Mouse (Mus musculus) intestine, embryonic 14.5 days (tissue): ENCODE results near the gene Slc6a11. TPM values are rescaled to one million over a fixed set of nuclear protein-coding genes. Genes with fewer than 3 reads are reported as not detected.

ENCODE experiments used
- ATAC-seq: fragments of 200-750 bp; cut with Nextera tagmentation; replicated peaks from 2 replicates; pipeline ENCODE4 v1.8.0; 2017; ENCODE audit warnings: low read depth, moderate number of reproducible peaks, moderate TSS enrichment, moderate library complexity; ENCODE audit not compliant: low FRiP score, low TSS enrichment
- DNase-seq: peaks from one replicate; pipeline ENCODE4 v3.0.0-alpha.2; 2018; ENCODE audit warnings: low spot score
- H3K27ac ChIP-seq: fragments of 300-500 bp; sonication (generic); 2 replicates; pipeline ENCODE4 v1.5.1; 2014; ENCODE audit warnings: low read depth, mild to moderate bottlenecking, control low read depth
- H3K27me3 ChIP-seq: fragments of 300-500 bp; sonication (generic); replicated peaks from 2 replicates; pipeline ENCODE4 v1.6.1; 2014; ENCODE audit warnings: low read length, control low read depth; ENCODE audit not compliant: control insufficient read depth, insufficient read depth
- H3K36me3 ChIP-seq: fragments of 300-500 bp; sonication (generic); 2 replicates; pipeline ENCODE4 v1.6.1; 2014; ENCODE audit warnings: low read length, control low read depth; ENCODE audit not compliant: control insufficient read depth, insufficient read depth
- H3K4me1 ChIP-seq: fragments of 300-500 bp; sonication (generic); replicated peaks from 2 replicates; pipeline ENCODE4 v1.6.1; 2014; ENCODE audit warnings: low read length, control low read depth, mixed read lengths; ENCODE audit not compliant: control insufficient read depth, insufficient read depth
- H3K4me2 ChIP-seq: fragments of 300-500 bp; sonication (generic); 2 replicates; pipeline ENCODE4 v1.6.1; 2014; ENCODE audit warnings: low read length
- H3K4me3 ChIP-seq: fragments of 300-500 bp; sonication (generic); 2 replicates; pipeline ENCODE4 v1.5.1; 2014; ENCODE audit warnings: low read depth, low read length, control low read depth, mixed read lengths
- H3K9ac ChIP-seq: fragments of 300-500 bp; sonication (generic); 2 replicates; pipeline ENCODE4 v1.6.1; 2014; ENCODE audit warnings: mild to moderate bottlenecking, low read length
- H3K9me3 ChIP-seq: fragments of 300-500 bp; sonication (generic); 2 replicates; pipeline ENCODE4 v1.6.1; 2016; ENCODE audit warnings: low read length, control low read depth; ENCODE audit not compliant: control insufficient read depth
- WGBS: fragments of 180-500 bp; shearing (Covaris S2); extraction: QIAGEN DNeasy Blood & Tissue Kit; methylation state at CpG from one replicate; pipeline ENCODE4 v1.1.7; 2014; 5-methylcytosine and 5-hydroxymethylcytosine counted together
- polyA plus RNA-seq: library from polyadenylated mRNA; unstranded; fragments of >200 nt; fragmentation: Nextera tagmentation; extraction: Ambion mirVana; gene quantifications from 2 replicates; pipeline ENCODE4 v1.2.1, GENCODE M21; 2014

The Slc6a11 gene
- polyA plus RNA-seq, 1 experiment from 2014 or later = 0.08 TPM

- Histone ChIP-seq H3K36me3 (no peaks in the 10 kb centered on the region), H3K4me1 (no peaks in the 10 kb centered on the region), H3K9me3 (no peaks in the 10 kb centered on the region), H3K4me3 (no peak overlapping the region), H3K4me2 (no peak overlapping the region), H3K9ac (no peak overlapping the region), H3K27ac (no peak overlapping the region), H3K27me3 (peaks cover 39% of the 10 kb centered on the region)
- ATAC-seq (no peak), DNase-seq (no peak)
- WGBS = 76% methylated on average over 3 of the region's 3 CpGs
Observed at GRCm38 (mm10) chr6:114132472-114132871, 1.4 kb downstream of the Slc6a11 start.

- DNase-seq (no peak), ATAC-seq (no peak)
- H3K4me2 ChIP-seq = no peak overlapping the region
- peaks cover 39% of the 10 kb centered on the region for H3K27me3 ChIP-seq
- H3K4me3 ChIP-seq = no peak overlapping the region
- 85% methylated on average over 8 of the region's 8 CpGs for WGBS
- no peaks in the 10 kb centered on the region for H3K36me3 ChIP-seq
- no peak overlapping the region for H3K9ac ChIP-seq
- no peaks in the 10 kb centered on the region for H3K4me1 ChIP-seq
- no peaks in the 10 kb centered on the region for H3K9me3 ChIP-seq
- no peak overlapping the region for H3K27ac ChIP-seq
Observed at GRCm38 (mm10) chr6:114132916-114133315, 1.9 kb downstream of the Slc6a11 start.

- Histone ChIP-seq H3K27ac (no peak overlapping the region), H3K4me2 (no peak overlapping the region), H3K27me3 (no peaks in the 10 kb centered on the region), H3K9me3 (no peaks in the 10 kb centered on the region), H3K9ac (no peak overlapping the region), H3K4me3 (no peak overlapping the region), H3K4me1 (no peaks in the 10 kb centered on the region), H3K36me3 (no peaks in the 10 kb centered on the region)
- DNase-seq (no peak), ATAC-seq (no peak)
- WGBS = 83% methylated on average over 8 of the region's 8 CpGs
Observed at GRCm38 (mm10) chr6:114138970-114139369, 7.9 kb downstream of the Slc6a11 start.

- no peaks in the 10 kb centered on the region for H3K4me1 ChIP-seq
Observed at GRCm38 (mm10) chr6:114141481-114141880, 10.4 kb downstream of the Slc6a11 start.

GRCm38 (mm10) chr6:114142480-114142879 lies 11.4 kb downstream of the Slc6a11 start:
- no peak overlapping the region for H3K4me2 ChIP-seq
- H3K4me1 ChIP-seq = no peaks in the 10 kb centered on the region
- no peaks in the 10 kb centered on the region for H3K9me3 ChIP-seq
- H3K27ac ChIP-seq = no peak overlapping the region
- H3K4me3 ChIP-seq = no peak overlapping the region
- no peak for DNase-seq
- ATAC-seq = no peak
- no peaks in the 10 kb centered on the region for H3K27me3 ChIP-seq
- 88% methylated on average over 11 of the region's 11 CpGs for WGBS
- no peak overlapping the region for H3K9ac ChIP-seq
- no peaks in the 10 kb centered on the region for H3K36me3 ChIP-seq

More at GRCm38 (mm10) chr6:114141481-114141880, 10.4 kb downstream of the Slc6a11 start:
- DNase-seq (no peak), ATAC-seq (no peak)
- Histone ChIP-seq H3K36me3 (no peaks in the 10 kb centered on the region), H3K27me3 (no peaks in the 10 kb centered on the region), H3K4me3 (no peak overlapping the region), H3K9me3 (no peaks in the 10 kb centered on the region), H3K9ac (no peak overlapping the region), H3K27ac (no peak overlapping the region), H3K4me2 (no peak overlapping the region)
- WGBS = 76% methylated on average over 3 of the region's 3 CpGs

GRCm38 (mm10) chr6:114143544-114143943 lies 12.5 kb downstream of the Slc6a11 start:
- H3K9ac ChIP-seq = no peak overlapping the region
- H3K27me3 ChIP-seq = no peaks in the 10 kb centered on the region
- WGBS = 54% methylated on average over 2 of the region's 2 CpGs
- DNase-seq = no peak
- H3K4me3 ChIP-seq = no peak overlapping the region
- no peaks in the 10 kb centered on the region for H3K36me3 ChIP-seq
- ATAC-seq = no peak
- no peaks in the 10 kb centered on the region for H3K9me3 ChIP-seq
- no peaks in the 10 kb centered on the region for H3K4me1 ChIP-seq
- H3K4me2 ChIP-seq = no peak overlapping the region
- H3K27ac ChIP-seq = no peak overlapping the region

GRCm38 (mm10) chr6:114144447-114145105 lies 13.5 kb downstream of the Slc6a11 start:
- Histone ChIP-seq H3K9me3 (no peaks in the 10 kb centered on the region), H3K4me3 (no peak overlapping the region), H3K27me3 (no peaks in the 10 kb centered on the region), H3K36me3 (no peaks in the 10 kb centered on the region), H3K9ac (no peak overlapping the region), H3K4me1 (no peaks in the 10 kb centered on the region), H3K27ac (no peak overlapping the region), H3K4me2 (no peak overlapping the region)
- ATAC-seq (no peak), DNase-seq (no peak)
- WGBS = 83% methylated on average over 6 of the region's 6 CpGs

GRCm38 (mm10) chr6:114145650-114146329 lies 14.7 kb downstream of the Slc6a11 start:
- Histone ChIP-seq H3K4me1 (no peaks in the 10 kb centered on the region), H3K27ac (no peak overlapping the region), H3K36me3 (no peaks in the 10 kb centered on the region), H3K4me3 (no peak overlapping the region), H3K27me3 (no peaks in the 10 kb centered on the region), H3K9me3 (no peaks in the 10 kb centered on the region), H3K9ac (no peak overlapping the region), H3K4me2 (no peak overlapping the region)
- WGBS = 72% methylated on average over 6 of the region's 6 CpGs
- ATAC-seq (no peak), DNase-seq (no peak)

- Histone ChIP-seq H3K27ac (no peak overlapping the region), H3K9ac (no peak overlapping the region), H3K4me2 (no peak overlapping the region), H3K27me3 (no peaks in the 10 kb centered on the region), H3K9me3 (no peaks in the 10 kb centered on the region), H3K4me3 (no peak overlapping the region), H3K4me1 (no peaks in the 10 kb centered on the region), H3K36me3 (no peaks in the 10 kb centered on the region)
- DNase-seq = no peak
- 87% methylated on average over 10 of the region's 10 CpGs for WGBS
- no peak for ATAC-seq
Observed at GRCm38 (mm10) chr6:114155720-114156119, 24.7 kb downstream of the Slc6a11 start.
